Mouse (Mus musculus): ENCODE data around the gene Acss1. TPM values are rescaled to one million over a fixed set of nuclear protein-coding genes. Genes with fewer than 3 reads are reported as not detected.

Acss1 gene
- polyA plus RNA-seq, 1 experiment: 33.4 TPM

GRCm38 (mm10) chr2:150665534-150666451 is 2.5 kb downstream of the Acss1 start:
- DNase-seq (ENCODE audit: low read depth): no peak

- no peak for DNase-seq (ENCODE audit: low read depth)
Measured at GRCm38 (mm10) chr2:150665006-150665405, 3.3 kb downstream of the Acss1 start.

GRCm38 (mm10) chr2:150664152-150664920 is 4.0 kb downstream of the Acss1 start:
- no peak for DNase-seq (ENCODE audit: low read depth)

DNA sequence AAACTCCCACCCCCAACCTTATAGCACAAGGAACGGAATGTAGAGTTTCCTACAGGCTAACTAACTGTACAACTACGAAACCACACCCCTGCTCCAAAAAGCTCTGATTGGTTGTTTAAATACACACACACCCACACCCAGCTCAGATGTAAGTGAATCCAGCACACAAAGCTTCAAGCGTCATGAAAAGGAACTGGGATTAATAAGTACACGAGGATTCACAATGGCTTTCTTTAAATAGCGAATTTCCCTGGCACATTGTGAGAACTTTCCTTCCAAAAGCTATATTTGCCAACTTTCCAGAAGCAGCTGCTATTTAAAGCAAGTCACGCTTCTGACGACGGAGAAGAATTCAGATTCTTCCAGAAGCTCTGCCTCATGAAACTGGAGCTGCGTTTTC is 5.0 kb downstream of the Acss1 start:
- DNase-seq (ENCODE audit: low read depth): peak; percentile 46

DNA sequence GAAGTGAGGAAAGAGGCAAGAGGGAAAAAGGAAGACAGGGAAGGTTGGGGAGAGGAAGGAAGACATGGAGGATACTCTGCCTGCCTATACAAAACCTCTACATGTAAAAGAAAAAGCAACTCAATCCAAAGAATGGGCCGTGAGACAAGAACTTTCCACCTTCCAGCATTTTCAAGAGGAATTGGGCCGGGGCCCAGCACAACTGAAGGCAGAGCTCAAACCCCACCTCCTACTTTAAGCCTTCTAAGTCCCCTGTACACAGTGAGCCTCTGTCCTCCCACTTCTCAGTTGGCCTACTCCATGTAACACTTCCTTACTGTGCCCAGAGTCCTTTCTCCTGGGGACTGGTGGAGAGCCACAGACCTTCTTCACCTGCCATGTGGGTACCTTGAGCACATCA is 6.3 kb downstream of the Acss1 start:
- no peak for DNase-seq (ENCODE audit: low read depth)

- DNase-seq (ENCODE audit: low read depth): no peak
Measured at GRCm38 (mm10) chr2:150660668-150661451, 7.4 kb downstream of the Acss1 start.

- DNase-seq (ENCODE audit: low read depth): no peak
Measured at GRCm38 (mm10) chr2:150660049-150660448, 8.3 kb downstream of the Acss1 start.

- no peak for DNase-seq (ENCODE audit: low read depth)
Measured at GRCm38 (mm10) chr2:150656975-150657768, 11.1 kb downstream of the Acss1 start.

- DNase-seq (ENCODE audit: low read depth): no peak
Measured at GRCm38 (mm10) chr2:150656112-150656511, 12.2 kb downstream of the Acss1 start.

DNA sequence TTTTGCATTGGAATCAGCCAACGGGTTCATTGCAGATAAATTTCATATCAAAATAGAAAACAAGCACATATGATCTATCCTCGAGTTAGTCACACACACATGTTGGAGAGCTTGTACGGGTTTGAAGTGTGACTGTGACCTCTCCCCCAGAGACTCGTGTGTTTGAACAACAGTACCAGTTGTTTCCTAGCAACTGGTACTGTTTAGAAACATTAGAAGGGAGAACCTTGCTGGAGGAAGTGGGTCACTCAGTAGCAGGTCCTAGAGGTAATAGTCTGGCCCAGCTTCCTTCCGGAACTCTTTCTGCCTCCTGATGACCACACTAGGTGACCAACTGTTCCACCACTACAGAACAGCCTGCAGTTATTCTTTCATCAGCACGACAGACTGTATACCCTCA is 13.0 kb downstream of the Acss1 start:
- DNase-seq (ENCODE audit: low read depth): no peak

- DNase-seq (ENCODE audit: low read depth): no peak
Measured at GRCm38 (mm10) chr2:150654814-150655213, 13.5 kb downstream of the Acss1 start.

DNA sequence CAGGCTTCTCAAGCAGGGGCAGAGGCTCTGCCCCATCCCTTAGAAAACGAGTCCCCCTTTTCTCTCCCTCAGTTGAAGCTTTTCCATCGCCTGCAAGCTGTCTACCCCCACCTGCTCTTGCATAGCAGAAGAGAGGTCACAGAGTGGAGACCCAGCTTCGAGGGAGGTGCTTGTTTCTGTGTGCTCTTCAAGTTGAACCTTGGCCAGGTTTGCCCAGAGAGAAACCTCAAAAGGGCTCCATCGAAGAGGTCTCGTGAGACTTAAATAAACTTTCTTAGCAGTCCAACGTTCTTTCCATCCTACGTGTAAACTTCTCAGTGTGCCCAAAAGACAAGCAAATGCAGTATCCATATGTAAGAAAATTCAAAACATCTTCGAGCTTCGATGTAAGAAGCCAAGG is 16.9 kb downstream of the Acss1 start:
- no peak for DNase-seq (ENCODE audit: low read depth)

- no peak for DNase-seq (ENCODE audit: low read depth)
Measured at GRCm38 (mm10) chr2:150650511-150651074, 17.7 kb downstream of the Acss1 start.

- no peak for DNase-seq (ENCODE audit: low read depth)
Measured at GRCm38 (mm10) chr2:150648300-150648895, 19.9 kb downstream of the Acss1 start.

DNA sequence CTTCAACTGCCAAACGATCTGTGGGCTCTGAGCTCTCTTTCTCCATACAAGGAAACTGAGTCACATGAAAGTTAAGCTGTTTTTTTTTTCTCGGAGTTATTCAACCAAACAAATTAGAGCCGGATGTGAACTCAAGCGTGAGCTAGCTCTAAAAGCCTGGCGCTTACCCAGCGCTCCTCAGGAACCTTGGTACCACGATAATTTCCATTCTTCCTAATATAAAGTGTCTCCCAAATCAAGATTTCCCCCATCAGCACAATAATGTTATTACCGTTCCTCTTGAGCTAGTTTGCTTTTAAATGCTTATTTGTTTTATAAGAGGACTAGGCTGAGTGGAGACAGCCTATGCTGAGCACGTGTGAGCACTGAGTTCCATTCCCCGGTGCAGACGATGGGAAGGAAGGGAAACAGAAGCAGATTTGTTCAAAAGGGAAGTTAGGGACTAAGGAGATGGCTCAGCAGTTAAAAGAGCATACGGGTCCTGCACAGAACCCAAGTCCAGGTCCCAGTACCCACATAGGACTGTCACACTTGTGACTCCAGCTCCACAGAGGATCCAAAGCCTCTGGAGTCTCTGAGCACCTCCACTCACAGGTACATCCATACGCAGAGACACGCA is 20.5 kb downstream of the Acss1 start:
- DNase-seq (ENCODE audit: low read depth): no peak

DNA sequence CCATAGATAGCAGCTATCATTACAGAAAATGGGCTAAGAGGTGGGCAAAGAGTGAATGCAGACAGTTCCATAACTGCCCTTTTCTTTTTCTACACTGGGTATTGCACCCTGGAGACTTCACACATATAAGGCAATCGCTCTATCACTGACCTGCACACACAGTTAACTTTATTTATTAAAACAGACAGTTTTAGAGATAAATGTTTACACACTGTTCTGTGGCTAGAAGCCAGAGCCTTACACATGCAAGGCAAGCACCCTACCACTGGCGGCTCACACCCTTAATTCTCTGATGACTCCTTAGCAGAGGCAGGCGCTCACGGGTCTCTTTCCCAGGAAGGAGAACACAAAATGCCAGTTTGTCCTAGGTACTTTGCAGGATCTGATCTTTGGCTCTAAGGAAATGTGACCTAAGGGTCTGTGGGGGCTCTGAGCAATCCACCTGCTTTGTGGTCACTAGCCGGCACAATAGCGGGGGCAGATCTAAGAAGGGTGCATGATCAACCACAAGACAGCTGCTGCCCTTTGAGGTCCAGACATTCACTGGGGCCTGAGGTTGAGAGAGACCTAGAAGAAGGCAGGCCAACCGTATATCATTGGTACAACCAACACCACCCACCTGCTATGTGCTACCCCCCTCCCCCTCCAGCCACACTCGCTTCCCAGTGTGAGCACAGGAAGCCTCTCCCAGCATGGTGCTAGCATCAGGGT is 21.7 kb downstream of the Acss1 start:
- no peak for DNase-seq (ENCODE audit: low read depth)

DNA sequence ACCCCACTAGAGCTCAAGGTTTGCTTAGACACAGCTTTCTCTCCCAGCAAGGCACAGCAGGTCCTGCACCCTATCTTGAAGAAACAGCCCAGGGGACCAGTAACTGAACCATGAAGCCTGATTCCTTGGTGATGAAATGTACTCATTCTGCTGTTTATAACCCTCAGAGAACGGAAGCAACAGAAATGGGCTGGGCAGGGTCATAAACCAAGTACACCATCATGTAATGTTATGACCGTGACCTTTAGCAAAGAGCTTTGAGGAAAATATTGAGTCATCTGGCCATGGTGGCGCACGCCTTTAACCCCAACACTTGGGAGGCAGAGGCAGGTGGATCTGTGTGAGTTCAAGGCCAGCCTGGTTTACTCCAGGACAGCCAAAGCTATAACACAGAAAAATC is 23.1 kb downstream of the Acss1 start:
- no peak for DNase-seq (ENCODE audit: low read depth)

DNA sequence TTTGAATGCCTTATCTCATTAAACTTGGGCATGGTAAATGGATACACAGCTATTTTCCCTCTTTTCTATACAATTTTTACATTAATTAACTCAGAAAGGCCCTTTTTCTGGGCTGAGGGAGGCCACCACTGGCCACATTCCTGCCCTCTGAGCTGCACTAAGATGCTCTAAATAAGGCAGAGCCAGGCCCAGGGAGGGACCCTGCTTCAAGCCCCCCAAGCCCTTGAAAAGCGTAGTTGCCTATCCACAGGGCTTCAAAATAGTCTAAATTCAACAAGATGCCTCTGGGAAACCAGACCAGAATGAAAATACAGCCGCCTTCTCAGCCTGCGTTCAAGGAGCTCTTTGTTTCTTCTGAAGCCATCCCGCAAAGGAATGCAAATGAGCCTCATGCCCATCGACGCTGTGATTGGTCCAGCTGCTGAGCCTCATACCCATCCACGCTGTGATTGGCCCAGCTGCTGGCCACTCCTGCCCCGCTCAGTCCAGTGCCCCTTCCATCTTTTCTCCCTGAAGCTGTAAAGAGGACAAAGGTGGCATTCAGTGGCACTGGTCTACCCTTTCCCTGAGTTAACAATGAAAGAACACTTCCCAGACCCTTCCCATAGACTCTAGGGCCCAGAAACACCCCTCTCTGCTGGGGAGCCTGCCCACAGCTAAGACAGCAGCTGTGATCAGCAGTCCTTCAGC is 24.4 kb downstream of the Acss1 start:
- no peak for DNase-seq (ENCODE audit: low read depth)

GRCm38 (mm10) chr2:150643166-150643565 is 25.1 kb downstream of the Acss1 start:
- DNase-seq (ENCODE audit: low read depth): no peak

Data from gonadal fat pad, adult 2 months (tissue).